In the genomic region with DNA sequence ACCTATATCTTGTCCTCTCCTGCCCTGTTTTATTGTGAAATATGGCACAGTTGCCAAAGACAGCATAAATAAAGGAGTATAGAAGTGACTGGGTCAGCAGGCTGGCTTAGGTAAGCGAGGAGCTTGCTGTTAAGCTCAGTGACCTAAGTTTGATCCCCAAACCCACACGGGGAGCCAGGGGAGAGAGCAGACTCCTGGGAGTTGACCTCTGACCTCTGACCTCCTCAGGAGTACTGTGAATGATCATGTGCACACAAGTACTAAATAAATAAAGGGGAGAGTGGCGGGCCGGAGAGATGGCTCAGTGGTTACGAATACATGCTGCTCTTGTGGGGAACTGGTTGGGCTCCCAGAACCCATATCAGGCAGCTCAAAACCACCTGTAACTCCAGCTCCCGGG, we compare ENCODE assay signal across 25 mouse cellular contexts. TPM values are rescaled to one million over a fixed set of nuclear protein-coding genes. Genes with fewer than 3 reads are reported as not detected.
"Had no signal": no experiment of that assay in that cellular context is flagged by ENCODE, and none has a peak within 500 bp of the region (broad histone marks: within the 10 kb centered on the region; RNA-seq: fewer than 3 reads in every experiment).

No protein-coding gene starts in this region.

- H3K27ac ChIP-seq: kidney, postnatal 0 days; limb, embryonic 10.5 days; limb, embryonic 13.5 days; liver, embryonic 14.5 days; macrophage; midbrain, embryonic 12.5 days; midbrain, embryonic 15.5 days; neural tube, embryonic 12.5 days; neural tube, embryonic 15.5 days; stomach, postnatal 0 days had no signal

- DNase-seq: kidney, adult 2 months; kidney, postnatal 25 days; layer of hippocampus, adult 9-11 months; lung, adult 2 months; right cerebral cortex, adult 18-20 months; right cerebral cortex, postnatal 14 days; right cerebral cortex, postnatal 4 days; thymus, adult 2 months; thymus, postnatal 25 days had no signal

- H3K4me2 ChIP-seq: limb, embryonic 13.5 days; midbrain, embryonic 12.5 days; midbrain, embryonic 15.5 days; neural tube, embryonic 12.5 days; neural tube, embryonic 15.5 days had no signal

- H3K4me3 ChIP-seq: layer of hippocampus, adult 2 months; limb, embryonic 10.5 days; limb, embryonic 13.5 days; midbrain, embryonic 12.5 days; midbrain, embryonic 15.5 days; neural tube, embryonic 12.5 days; neural tube, embryonic 15.5 days had no signal

- H3K27me3 ChIP-seq: limb, embryonic 13.5 days; midbrain, embryonic 12.5 days; midbrain, embryonic 15.5 days; neural tube, embryonic 12.5 days; neural tube, embryonic 15.5 days had no signal

- ATAC-seq: midbrain, embryonic 15.5 days had no signal

- H3K4me1 ChIP-seq: midbrain, embryonic 12.5 days; midbrain, embryonic 15.5 days; neural tube, embryonic 12.5 days; neural tube, embryonic 15.5 days had no signal

- H3K9me3 ChIP-seq: limb, embryonic 10.5 days; midbrain, embryonic 12.5 days; midbrain, embryonic 15.5 days; neural tube, embryonic 12.5 days; neural tube, embryonic 15.5 days had no signal

- H3K36me3 ChIP-seq: limb, embryonic 10.5 days; limb, embryonic 13.5 days; midbrain, embryonic 12.5 days; midbrain, embryonic 15.5 days; neural tube, embryonic 12.5 days; neural tube, embryonic 15.5 days had no signal

- H3K9ac ChIP-seq: limb, embryonic 13.5 days; midbrain, embryonic 12.5 days; midbrain, embryonic 15.5 days; neural tube, embryonic 12.5 days; neural tube, embryonic 15.5 days had no signal

RNA-seq across cellular contexts. Expression of a gene that starts 23.5 kb away (rescaled TPM):
- total RNA-seq: layer of hippocampus, adult 2 months; layer of hippocampus, postnatal 25 days; left cerebral cortex, adult 18-20 months; left cerebral cortex, postnatal 25 days; megakaryocyte, adult 5-6 weeks had no signal
- polyA plus RNA-seq: kidney, embryonic 14.5 days; limb, embryonic 10.5 days; liver, embryonic 14.5 days; macrophage; midbrain, embryonic 12.5 days; midbrain, embryonic 15.5 days; neural tube, embryonic 12.5 days; neural tube, embryonic 15.5 days had no signal

RNA-seq across cellular contexts. Expression of a gene that starts 55.6 kb away (rescaled TPM):
- total RNA-seq: megakaryocyte, adult 5-6 weeks had no signal

RNA-seq across cellular contexts. Expression of a gene that starts 55.8 kb away (rescaled TPM):
- total RNA-seq: megakaryocyte, adult 5-6 weeks had no signal
- polyA plus RNA-seq: stomach, postnatal 0 days had no signal
